Mouse (Mus musculus) macrophage (primary cell): Measurements from ENCODE around the gene Mrps27. TPM values are rescaled to one million over a fixed set of nuclear protein-coding genes. Genes with fewer than 3 reads are reported as not detected.
"Not testable (repeated sequence)": the region's sequence is repeated elsewhere in the genome, so short reads cannot be mapped to it uniquely, and the experiment has no call there.

Experiments
- H3K27ac ChIP-seq: fragments of 350-480 bp; formaldehyde crosslinking; 2 replicates; pipeline ENCODE4 v1.9.0; 2021
- H3K36me3 ChIP-seq: fragments of 350-480 bp; formaldehyde crosslinking; 2 replicates; pipeline ENCODE4 v1.9.0; 2021; ENCODE audit errors: inconsistent target
- H3K4me3 ChIP-seq: fragments of 350-480 bp; formaldehyde crosslinking; 2 replicates; pipeline ENCODE4 v1.9.0; 2021; ENCODE audit errors: inconsistent target
- H3K79me2 ChIP-seq: fragments of 350-480 bp; formaldehyde crosslinking; 2 replicates; pipeline ENCODE4 v1.9.0; 2021; ENCODE audit errors: inconsistent target
- WGBS: methylation state at CpG from one replicate; pipeline ENCODE4 v1.1.7; 2026; ENCODE audit warnings: inconsistent platforms; ENCODE audit not compliant: missing documents; 5-methylcytosine and 5-hydroxymethylcytosine counted together
- polyA plus RNA-seq: library from polyadenylated mRNA; stranded (reverse); fragments of 250-400 nt; gene quantifications from 3 replicates; pipeline ENCODE4 v1.2.4, GENCODE M21; 2018; ENCODE audit warnings: inconsistent platforms
- total RNA-seq, 78 experiments: library from RNA; depleted of rRNA; stranded (reverse); fragments of 250-400 nt; gene quantifications; 1 replicate in 9 of 78; 2 replicates in 24 of 78; 3 replicates in 43 of 78; 4 replicates in 2 of 78; pipeline ENCODE4 v1.2.4; 2018; ENCODE audit warnings: inconsistent platforms in 56 of 78

Mrps27 gene
- total RNA-seq (2018; cell fraction: chromatin; rRNA removed): 10 to 100 TPM in 3 of 26 experiments, 1 to 10 TPM in 23; 1.2 to 11.1 (median 7.7) TPM
- 10 to 100 TPM in 17 of 26 experiments, 1 to 10 TPM in 9; 5.5 to 13.7 (median 10.9) TPM for total RNA-seq (2018; cell fraction: cytosol; rRNA removed)
- total RNA-seq (2018; cell fraction: nucleus; rRNA removed): 10 to 100 TPM in 6 of 26 experiments, 1 to 10 TPM in 20; 2.8 to 14.6 (median 8.8) TPM
- 10.1 to 23.1 TPM (median 12.5 TPM) in 3 replicates for polyA plus RNA-seq

DNA sequence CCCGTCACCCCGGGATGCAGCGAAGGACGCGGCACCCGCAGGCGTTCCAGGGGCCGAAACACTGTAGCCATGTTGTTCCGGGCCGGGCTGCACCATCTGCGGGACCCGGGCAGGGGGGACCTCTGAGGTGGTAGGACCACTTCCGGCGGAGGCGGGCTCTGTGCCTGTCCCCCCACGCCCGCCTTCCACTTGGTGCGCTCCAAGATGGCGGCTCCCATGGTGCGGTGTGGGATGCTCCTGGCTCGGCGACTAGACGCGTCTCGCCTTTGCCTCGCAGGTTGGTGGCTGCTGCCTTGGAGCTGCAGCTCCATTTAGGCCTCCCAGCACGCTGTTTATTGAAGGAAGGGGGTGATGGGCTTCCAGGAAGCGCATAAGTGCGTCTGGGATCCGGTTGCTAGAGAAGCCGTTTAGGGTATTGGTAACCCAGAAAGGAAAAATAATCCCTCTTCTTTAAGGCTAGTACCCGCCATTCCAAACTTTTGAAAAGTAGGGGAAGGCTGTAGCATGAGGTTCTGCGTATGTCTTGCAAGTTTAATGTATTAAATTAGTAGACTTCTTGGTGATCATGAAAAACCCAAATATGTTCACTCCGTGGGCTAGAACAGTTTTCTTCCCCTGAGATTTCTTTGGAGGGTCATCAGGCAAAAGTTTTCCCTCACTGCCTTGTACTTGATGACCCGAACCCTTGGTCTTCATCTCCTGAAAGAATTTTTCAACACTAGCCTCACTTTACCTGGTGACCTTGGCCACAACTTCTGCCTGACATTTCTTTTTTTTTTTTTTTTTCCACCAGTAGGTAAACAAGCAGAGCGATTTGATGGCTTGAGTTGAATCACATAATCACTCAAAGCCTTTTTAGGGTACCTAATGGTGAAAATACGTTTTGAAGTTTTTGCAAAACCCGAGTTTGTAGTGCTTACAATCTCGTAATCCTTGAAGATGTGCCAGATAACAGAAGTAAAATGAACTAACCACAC, at the start of gene Mrps27, which contains the start of gene Ptcd2:
Mrps27 (plus strand) TSS at position 188 of the 977 bp plus-strand sequence.
Ptcd2 (minus strand) TSS at position 107 of the 977 bp plus-strand sequence.
- H3K4me3 ChIP-seq: peak within 1 kb of the TSS; percentile 97
- 2% methylated on average over 35 of the region's 39 CpGs for WGBS
- peaks cover 34% of the 10 kb centered on the region for H3K36me3 ChIP-seq
- peak within 1 kb of the TSS; percentile 65 for H3K27ac ChIP-seq
- peaks cover 64% of the 10 kb centered on the region for H3K79me2 ChIP-seq

DNA sequence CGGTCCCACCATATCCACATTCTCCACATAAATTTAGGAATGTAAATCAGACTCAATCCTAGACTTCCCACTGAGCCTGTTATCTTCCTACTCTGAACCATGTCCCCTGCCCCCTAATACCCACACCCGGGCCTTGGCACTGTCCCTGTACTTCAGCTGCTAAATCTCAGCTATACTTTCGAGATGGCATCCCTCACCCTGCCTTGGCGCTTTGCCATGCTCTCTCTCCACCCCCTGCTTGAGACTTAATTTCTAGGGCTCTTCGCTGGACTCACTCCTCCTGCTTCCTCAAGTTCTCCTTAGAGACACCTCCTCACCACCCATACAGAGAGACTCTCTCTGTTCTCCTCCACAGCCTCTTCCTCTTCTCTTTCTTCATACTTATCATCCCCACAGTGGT, 44.7 kb upstream of the Mrps27 start:
- Histone ChIP-seq H3K27ac (no peak overlapping the region), H3K4me3 (no peak overlapping the region), H3K79me2 (no peaks in the 10 kb centered on the region), H3K36me3 (no peaks in the 10 kb centered on the region)
- 86% methylated on average over 5 of the region's 5 CpGs for WGBS

DNA sequence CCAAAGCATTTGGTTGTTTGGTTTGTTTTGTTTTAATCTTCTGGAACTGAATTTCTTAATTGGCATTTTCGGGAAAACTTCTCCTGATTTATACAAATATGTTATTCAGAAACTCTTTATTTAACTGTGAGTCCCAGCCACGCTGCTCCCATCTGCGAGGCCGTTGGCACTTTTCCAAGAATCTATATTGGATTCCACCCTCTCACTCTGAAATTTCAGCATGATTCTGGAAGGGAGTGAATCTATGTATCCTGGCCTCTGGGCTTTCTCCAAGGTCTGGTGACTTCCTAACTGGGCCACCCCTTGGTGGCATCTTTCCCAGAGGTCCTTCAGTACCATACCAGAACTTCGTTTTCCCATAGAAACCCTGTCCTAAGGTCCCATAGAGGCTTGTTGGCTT, 40.7 kb upstream of the Mrps27 start:
- Histone ChIP-seq H3K79me2 (no peaks in the 10 kb centered on the region), H3K4me3 (no peak overlapping the region), H3K36me3 (no peaks in the 10 kb centered on the region), H3K27ac (no peak overlapping the region)
- 87% methylated on average over 5 of the region's 5 CpGs for WGBS

DNA sequence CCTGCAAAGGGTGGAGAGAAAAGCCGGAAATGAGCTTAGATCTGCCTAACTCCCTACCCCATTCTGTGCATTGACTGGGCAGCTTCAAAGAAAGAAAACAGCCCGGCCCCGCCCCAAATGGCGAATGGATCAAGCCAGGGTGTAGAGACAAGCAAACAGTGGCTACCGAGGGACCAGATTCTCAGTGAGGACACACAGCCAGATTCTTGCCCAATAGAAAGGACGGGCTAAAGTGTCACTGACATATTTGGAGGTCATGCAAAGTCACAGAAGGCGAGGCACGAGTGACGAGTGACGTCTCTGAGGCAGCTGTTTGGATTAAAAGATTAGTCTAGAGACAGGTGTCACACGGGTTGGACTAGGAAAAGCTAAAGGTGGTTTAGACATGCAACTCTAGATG, 40.2 kb upstream of the Mrps27 start:
- Histone ChIP-seq H3K27ac (no peak overlapping the region), H3K4me3 (no peak overlapping the region), H3K36me3 (no peaks in the 10 kb centered on the region), H3K79me2 (no peaks in the 10 kb centered on the region)
- 93% methylated on average over 11 of the region's 11 CpGs for WGBS

DNA sequence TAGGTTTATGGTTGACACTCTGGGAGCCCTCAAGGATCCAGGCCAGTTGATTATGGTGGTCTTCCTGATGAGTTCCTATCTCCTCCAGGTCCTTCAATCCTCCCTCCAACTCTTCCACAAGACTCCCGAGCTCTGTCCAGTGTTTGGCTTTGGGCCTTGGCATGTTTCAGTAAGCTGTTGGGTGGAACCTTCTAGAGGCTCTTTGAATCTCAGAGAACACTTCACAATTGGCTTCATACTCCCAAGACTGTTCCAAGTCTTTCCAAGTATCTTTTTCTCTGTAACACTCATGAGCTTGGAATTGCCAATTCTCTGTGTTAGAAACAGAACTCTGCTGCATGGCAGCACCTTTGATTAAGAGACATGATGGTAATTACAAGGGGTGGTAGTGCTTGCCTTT, 39.4 kb upstream of the Mrps27 start:
- Histone ChIP-seq H3K4me3 (no peak overlapping the region), H3K79me2 (no peaks in the 10 kb centered on the region), H3K27ac (no peak overlapping the region), H3K36me3 (no peaks in the 10 kb centered on the region)
- WGBS: 71% methylated on average over 1 of the region's 1 CpGs

DNA sequence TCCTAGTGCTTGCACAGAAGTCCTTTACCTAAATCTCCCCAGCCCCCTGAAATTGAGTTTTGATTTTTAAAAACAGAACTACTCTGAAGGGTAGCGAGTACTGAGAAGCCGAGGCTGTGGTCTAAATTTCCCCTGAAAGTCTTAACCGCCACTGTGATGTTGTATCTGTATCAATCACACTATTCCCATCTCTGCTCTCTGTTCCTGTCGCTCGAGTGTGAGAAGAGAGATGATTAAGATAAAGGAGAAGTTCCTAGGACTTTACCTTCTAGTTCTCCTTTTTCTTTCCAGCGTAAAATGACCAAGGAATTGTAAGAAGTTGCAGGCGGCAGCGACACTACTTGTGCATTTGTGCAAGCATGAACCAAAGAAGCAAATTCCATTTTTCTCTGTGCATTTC, 38.4 kb upstream of the Mrps27 start:
- H3K36me3 ChIP-seq: no peaks in the 10 kb centered on the region
- H3K79me2 ChIP-seq: no peaks in the 10 kb centered on the region
- no peak overlapping the region for H3K4me3 ChIP-seq
- 27% methylated on average over 8 of the region's 8 CpGs for WGBS
- H3K27ac ChIP-seq: no peak overlapping the region

DNA sequence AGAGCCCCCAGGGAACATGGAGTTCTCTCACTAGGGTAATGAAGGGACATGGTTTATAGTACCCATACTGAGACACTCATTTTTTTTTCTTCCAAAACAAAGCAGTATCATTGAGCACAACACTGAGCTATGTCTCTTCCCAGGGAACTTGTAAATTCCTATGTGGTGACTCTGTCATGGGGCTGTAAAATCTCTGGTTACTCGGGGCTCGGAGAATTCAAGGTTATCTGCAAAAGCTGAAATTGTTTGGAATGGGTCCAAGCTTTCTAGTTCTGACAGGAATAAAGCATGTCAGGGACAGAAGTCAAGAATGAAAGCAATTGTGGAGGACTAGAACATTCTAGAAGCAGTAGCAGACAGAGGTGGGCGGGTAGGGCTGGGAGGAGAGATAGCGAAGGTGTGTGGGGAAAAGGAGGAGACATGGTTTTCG, 36.6 kb upstream of the Mrps27 start:
- Histone ChIP-seq H3K36me3 (no peaks in the 10 kb centered on the region), H3K27ac (no peak overlapping the region), H3K79me2 (no peaks in the 10 kb centered on the region), H3K4me3 (no peak overlapping the region)
- 79% methylated on average over 5 of the region's 5 CpGs for WGBS

DNA sequence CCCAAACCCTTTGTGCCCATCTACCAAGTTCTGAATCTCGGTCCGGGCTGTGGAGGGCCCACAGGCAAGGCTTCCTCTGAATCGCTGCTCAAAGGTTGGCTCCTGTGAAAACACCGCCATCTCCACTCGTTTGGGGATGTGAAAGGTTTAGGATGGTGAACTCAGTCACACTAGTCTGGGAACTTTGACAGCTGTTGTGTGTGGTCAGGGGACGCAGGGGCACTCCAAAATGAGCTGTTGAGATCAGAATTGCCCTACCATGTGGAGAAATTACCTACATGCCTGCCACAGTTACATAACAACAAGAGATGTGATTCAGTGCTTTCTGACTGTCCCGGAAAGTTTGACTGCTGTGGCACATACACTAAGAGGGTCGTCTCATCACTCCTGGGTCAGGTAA, 36.2 kb upstream of the Mrps27 start:
- Histone ChIP-seq H3K4me3 (no peak overlapping the region), H3K36me3 (no peaks in the 10 kb centered on the region), H3K79me2 (no peaks in the 10 kb centered on the region), H3K27ac (no peak overlapping the region)
- 84% methylated on average over 8 of the region's 8 CpGs for WGBS

DNA sequence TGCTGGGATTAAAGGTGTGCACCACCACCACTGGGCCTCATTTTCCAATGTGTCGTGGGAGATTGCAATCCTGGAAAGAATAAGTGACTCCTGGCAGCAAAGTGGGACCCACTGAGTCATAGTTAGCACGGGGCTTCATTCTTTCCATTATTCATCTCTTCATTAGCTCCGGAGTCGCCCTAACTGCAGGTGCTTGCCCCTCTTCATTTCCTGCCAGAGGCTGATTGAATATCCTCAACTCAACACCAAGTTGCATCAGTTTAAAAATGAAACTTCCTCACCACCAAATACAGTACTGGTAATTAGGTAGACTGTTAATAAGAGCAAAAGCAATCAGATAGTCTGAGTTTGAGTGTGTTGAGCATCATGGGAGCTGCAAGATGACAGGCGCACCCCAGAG, 30.5 kb upstream of the Mrps27 start:
- WGBS: 88% methylated on average over 5 of the region's 5 CpGs
- Histone ChIP-seq H3K4me3 (no peak overlapping the region), H3K27ac (no peak overlapping the region), H3K79me2 (no peaks in the 10 kb centered on the region), H3K36me3 (peaks cover 2% of the 10 kb centered on the region; the same call in 1 of the 2 replicates)

DNA sequence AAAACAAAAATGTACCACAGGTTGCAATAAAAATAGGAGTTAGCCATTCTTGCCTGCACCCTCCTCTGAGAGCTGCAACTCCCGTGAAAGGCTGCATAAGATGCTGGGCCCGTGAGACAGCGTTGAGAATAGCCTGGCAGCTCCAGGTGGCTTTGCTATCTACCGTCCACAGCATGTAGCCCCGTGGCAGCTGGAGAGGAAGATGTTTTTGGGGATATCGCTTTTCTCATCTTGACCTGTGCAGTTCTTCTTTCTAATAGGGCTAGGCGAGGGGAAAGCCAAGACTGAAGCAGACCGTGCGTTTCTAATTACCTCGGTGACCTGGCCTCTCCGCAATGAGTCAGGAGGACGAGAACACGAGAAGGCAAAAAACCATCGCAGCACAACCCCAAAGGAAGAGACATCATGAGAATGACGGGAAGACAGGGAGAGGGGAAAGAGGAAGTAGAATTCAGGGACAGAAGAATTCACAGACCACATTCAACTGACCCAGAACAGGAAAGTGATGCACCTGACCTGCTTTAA, 29.9 kb upstream of the Mrps27 start:
- Histone ChIP-seq H3K27ac (no peak overlapping the region), H3K4me3 (no peak overlapping the region), H3K36me3 (peaks cover 8% of the 10 kb centered on the region), H3K79me2 (no peaks in the 10 kb centered on the region)
- 43% methylated on average over 15 of the region's 15 CpGs for WGBS

DNA sequence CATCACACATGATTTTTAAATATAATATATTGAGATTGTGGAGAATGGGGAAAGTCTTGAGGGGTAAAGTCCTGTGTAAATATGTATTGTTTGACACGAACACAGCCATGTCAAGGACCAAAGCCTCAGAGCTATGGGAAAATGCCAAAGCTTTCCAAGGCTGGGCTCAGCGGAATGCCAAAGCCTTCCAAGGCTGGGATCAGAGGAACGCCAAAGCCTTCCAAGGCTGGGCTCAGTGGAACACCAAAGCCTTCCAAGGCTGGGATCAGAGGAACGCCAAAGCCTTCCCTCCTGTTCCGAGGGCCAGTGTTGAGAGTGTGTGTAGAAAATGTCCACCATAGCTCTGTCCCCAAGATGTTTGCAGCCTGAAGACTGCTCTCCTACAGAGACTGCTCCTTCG, 28.2 kb upstream of the Mrps27 start:
- H3K27ac ChIP-seq: no peak overlapping the region
- 100% methylated on average over 6 of the region's 6 CpGs for WGBS
- no peak overlapping the region for H3K4me3 ChIP-seq
- H3K36me3 ChIP-seq: peaks cover 25% of the 10 kb centered on the region
- no peaks in the 10 kb centered on the region for H3K79me2 ChIP-seq

DNA sequence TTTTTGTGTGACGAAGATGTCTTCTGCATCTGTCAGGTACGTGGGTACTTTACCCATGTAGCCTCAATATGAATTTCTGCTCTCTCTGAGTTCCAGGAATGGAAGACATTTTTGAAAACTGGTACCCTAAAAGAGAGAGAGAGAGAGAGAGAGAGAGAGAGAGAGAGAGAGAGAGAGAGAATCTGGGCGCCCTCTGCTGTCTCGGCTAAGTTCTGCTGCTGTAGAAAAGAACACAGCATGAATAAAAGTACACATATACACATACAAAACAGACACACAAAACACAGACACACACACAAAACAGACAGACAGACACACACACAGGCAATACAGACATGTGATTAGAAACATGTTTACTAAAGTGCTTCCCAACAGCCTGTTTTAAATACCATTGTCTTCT, 27.5 kb upstream of the Mrps27 start:
- H3K79me2 ChIP-seq: no peaks in the 10 kb centered on the region
- 60% methylated on average over 4 of the region's 4 CpGs for WGBS
- peaks cover 27% of the 10 kb centered on the region for H3K36me3 ChIP-seq
- no peak overlapping the region for H3K27ac ChIP-seq
- H3K4me3 ChIP-seq: no peak overlapping the region

DNA sequence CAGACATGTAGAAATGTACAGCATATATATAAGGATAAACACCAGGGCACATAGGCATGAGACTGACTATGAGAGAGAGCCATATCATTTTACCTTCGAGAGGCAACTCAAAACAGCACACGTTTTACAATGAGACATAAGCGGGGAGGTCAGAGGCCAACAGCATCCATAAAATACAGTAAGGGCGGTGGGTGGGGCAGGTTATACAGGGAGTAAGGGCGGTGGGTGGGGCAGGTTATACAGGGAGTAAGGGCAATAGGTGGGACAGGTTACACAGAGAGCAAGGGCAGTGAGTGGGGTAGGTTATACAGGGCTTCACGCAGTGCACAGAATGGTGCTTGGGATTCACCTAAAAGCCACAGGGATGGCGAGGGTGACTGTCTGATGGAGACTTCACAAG, 24.1 kb upstream of the Mrps27 start:
- 93% methylated on average over 7 of the region's 7 CpGs for WGBS
- H3K79me2 ChIP-seq: no peaks in the 10 kb centered on the region
- H3K27ac ChIP-seq: no peak overlapping the region
- H3K4me3 ChIP-seq: no peak overlapping the region
- peaks cover 38% of the 10 kb centered on the region for H3K36me3 ChIP-seq

DNA sequence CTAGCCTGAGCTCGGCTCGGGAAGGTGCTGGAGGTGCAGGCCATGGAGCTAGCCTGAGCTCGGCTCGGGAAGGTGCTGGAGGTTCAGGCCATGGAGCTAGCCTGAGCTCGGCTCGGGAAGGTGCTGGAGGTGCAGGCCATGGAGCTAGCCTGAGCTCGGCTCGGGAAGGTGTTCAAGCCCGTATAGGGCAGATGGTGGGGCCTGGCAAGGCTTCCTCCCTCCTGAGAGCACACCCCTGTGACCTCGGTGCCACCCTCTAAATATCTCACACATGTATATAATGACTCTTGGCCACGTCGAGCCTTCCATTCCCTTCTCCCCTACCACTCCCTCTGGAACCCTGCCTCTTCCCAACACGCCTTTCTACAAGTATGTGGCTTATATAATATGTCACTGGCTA, 21.7 kb upstream of the Mrps27 start:
- H3K79me2 ChIP-seq, H3K4me3 ChIP-seq: not testable (repeated sequence)
- 98% methylated on average over 11 of the region's 13 CpGs for WGBS
- Histone ChIP-seq H3K27ac (peak overlapping the region; percentile 58), H3K36me3 (peaks cover 48% of the 10 kb centered on the region)
